Mouse (Mus musculus) thymus, adult 2 months (tissue): ENCODE data around the gene Ogn. TPM values are rescaled to one million over a fixed set of nuclear protein-coding genes. Genes with fewer than 3 reads are reported as not detected.

Experiments used
- DNase-seq: peaks from one replicate; pipeline ENCODE4 v3.0.0; 2021
- H3K27ac ChIP-seq: fragments of 200-500 bp; 2 replicates; pipeline ENCODE4 v1.5.1; 2012; ENCODE audit warnings: low read length, control low read depth; ENCODE audit not compliant: control insufficient read depth, insufficient read depth
- H3K27me3 ChIP-seq: fragments of 200-500 bp; 2 replicates; pipeline ENCODE4 v1.6.1; 2012; ENCODE audit warnings: mild to moderate bottlenecking, low read length, moderate library complexity, mixed read lengths; ENCODE audit not compliant: control insufficient read depth, insufficient read depth
- H3K36me3 ChIP-seq: fragments of 200-500 bp; 2 replicates; pipeline ENCODE4 v1.6.1; 2012; ENCODE audit warnings: mild to moderate bottlenecking, low read length, moderate library complexity; ENCODE audit not compliant: control insufficient read depth, insufficient read depth
- H3K4me1 ChIP-seq: fragments of 200-500 bp; replicated peaks from 2 replicates; pipeline ENCODE4 v1.6.1; 2012; ENCODE audit warnings: low read length; ENCODE audit not compliant: control insufficient read depth, insufficient read depth
- H3K4me3 ChIP-seq: fragments of 200-500 bp; 2 replicates; pipeline ENCODE4 v1.5.1; 2012; ENCODE audit warnings: mild to moderate bottlenecking, low read length, control low read depth, moderate library complexity; ENCODE audit not compliant: control insufficient read depth, insufficient read depth
- CTCF ChIP-seq: fragments of 200-500 bp; IDR thresholded peaks from 2 replicates; pipeline ENCODE4 v1.5.1; 2012; ENCODE audit warnings: mild to moderate bottlenecking, control low read depth, low read length, moderate library complexity, borderline replicate concordance; ENCODE audit not compliant: control insufficient read depth, poor library complexity, insufficient read depth; ENCODE audit errors: extremely low read depth
- POLR2A ChIP-seq: fragments of 200-500 bp; IDR thresholded peaks from 2 replicates; pipeline ENCODE4 v1.6.1; 2012; ENCODE audit warnings: mild to moderate bottlenecking, low read length, control low read depth, moderate library complexity; ENCODE audit not compliant: control insufficient read depth, poor library complexity, insufficient read depth; ENCODE audit errors: extremely low read depth
- WGBS: fragments of 180-500 bp; shearing (Covaris S2); methylation state at CpG from one replicate; pipeline ENCODE4 v1.1.7; 2018; 5-methylcytosine and 5-hydroxymethylcytosine counted together
- polyA plus RNA-seq: library from polyadenylated mRNA; depleted of rRNA; stranded (reverse); fragments of >200 nt; gene quantifications from 2 replicates; pipeline ENCODE4 v1.2.3, GENCODE M21; 2012

The Ogn gene
- polyA plus RNA-seq, 1 experiment, result 2.0 TPM

GRCm38 (mm10) chr13:49608589-49609322, 910 bp downstream of the Ogn start:
- WGBS, result 90% methylated on average over 4 of the region's 4 CpGs
- Histone ChIP-seq H3K4me1 (no peaks in the 10 kb centered on the region), H3K27ac (no peak overlapping the region), H3K36me3 (no peaks in the 10 kb centered on the region), H3K27me3 (no peaks in the 10 kb centered on the region), H3K4me3 (no peak overlapping the region)
- DNase-seq, result no peak
- no peak for TF ChIP-seq POLR2A
- no peak for TF ChIP-seq CTCF

GRCm38 (mm10) chr13:49617021-49617420, 9.2 kb downstream of the Ogn start:
- TF ChIP-seq CTCF (no peak), POLR2A (no peak)

DNA sequence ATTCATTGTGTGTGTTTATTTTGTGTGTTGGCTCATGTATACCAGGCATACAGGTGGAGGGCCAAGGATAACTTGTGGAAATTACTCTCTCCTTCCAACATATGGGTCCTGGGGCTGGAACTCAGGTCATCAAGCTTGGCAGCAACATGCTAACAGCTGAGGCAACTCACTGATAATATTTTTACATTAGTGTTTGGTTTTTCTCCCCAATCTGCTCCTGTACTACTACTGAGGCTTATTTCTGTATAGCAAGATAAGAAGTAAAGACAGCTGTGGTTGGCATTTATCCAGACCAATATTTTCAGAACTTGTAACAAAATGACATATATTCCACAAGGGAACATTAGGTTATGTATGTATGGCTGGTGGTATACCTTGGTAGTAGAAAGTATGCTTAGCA, 10.5 kb downstream of the Ogn start:
- H3K27me3 ChIP-seq, result no peaks in the 10 kb centered on the region
- H3K27ac ChIP-seq, result no peak overlapping the region
- no peak for TF ChIP-seq CTCF
- no peak for TF ChIP-seq POLR2A
- no peaks in the 10 kb centered on the region for H3K4me1 ChIP-seq
- no peak overlapping the region for H3K4me3 ChIP-seq
- H3K36me3 ChIP-seq, result no peaks in the 10 kb centered on the region
- no peak for DNase-seq

More at GRCm38 (mm10) chr13:49617021-49617420, 9.2 kb downstream of the Ogn start:
- H3K36me3 ChIP-seq, result no peaks in the 10 kb centered on the region
- H3K4me3 ChIP-seq, result no peak overlapping the region
- 96% methylated on average over 3 of the region's 3 CpGs for WGBS
- H3K27me3 ChIP-seq, result no peaks in the 10 kb centered on the region
- no peak overlapping the region for H3K27ac ChIP-seq
- no peak for DNase-seq
- H3K4me1 ChIP-seq, result no peaks in the 10 kb centered on the region

- 91% methylated on average over 1 of the region's 1 CpGs for WGBS
- no peak for DNase-seq
Observed at GRCm38 (mm10) chr13:49623216-49623615, 15.4 kb downstream of the Ogn start.

DNA sequence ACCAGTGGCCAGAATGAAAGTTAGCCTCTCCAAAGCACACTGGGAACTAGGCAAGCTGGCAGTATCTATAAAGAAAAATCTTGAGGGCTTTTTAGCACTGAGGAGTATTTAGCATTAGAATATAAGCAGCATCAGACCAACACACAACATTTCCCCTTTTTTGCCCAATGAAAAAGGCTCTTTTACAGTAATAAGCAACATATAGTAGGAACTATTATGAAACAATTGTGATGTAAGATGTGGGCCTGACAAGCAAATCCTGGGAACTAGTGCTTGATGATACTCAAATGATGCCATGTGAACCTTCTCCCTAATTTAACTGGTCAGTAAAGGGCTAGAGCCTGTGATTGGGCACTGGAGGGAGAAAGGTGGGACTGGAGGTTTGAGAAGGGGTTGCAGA, 20.3 kb downstream of the Ogn start:
- no peaks in the 10 kb centered on the region for H3K4me1 ChIP-seq
- no peak overlapping the region for H3K4me3 ChIP-seq
- H3K36me3 ChIP-seq, result no peaks in the 10 kb centered on the region
- no peaks in the 10 kb centered on the region for H3K27me3 ChIP-seq
- no peak for DNase-seq
- TF ChIP-seq POLR2A (no peak), CTCF (no peak)
- no peak overlapping the region for H3K27ac ChIP-seq

More at GRCm38 (mm10) chr13:49623216-49623615, 15.4 kb downstream of the Ogn start:
- Histone ChIP-seq H3K4me1 (no peaks in the 10 kb centered on the region), H3K36me3 (no peaks in the 10 kb centered on the region), H3K27ac (no peak overlapping the region), H3K4me3 (no peak overlapping the region), H3K27me3 (no peaks in the 10 kb centered on the region)
- TF ChIP-seq POLR2A (no peak), CTCF (no peak)

DNA sequence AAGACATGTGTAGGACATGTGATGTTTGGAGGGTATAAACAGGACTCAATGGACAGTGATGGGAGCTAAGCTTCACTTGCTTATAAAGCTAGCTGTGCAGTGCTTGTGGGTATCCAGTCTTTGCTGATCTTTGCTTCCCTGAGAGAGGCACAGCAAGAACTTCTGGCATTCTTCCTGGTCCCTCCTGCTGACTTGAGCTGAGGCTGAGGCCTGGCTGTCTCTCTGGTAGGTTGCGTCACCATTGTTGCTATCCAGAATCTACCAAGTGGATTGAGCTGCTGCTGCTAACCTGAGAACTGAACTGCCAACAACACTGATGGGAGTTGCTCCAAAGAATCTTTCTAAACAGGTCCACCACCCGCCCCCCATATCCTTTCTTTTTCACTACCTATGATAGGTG, 21.2 kb downstream of the Ogn start:
- no peaks in the 10 kb centered on the region for H3K4me1 ChIP-seq
- 100% methylated on average over 2 of the region's 2 CpGs for WGBS
- H3K4me3 ChIP-seq, result no peak overlapping the region
- DNase-seq, result no peak
- no peaks in the 10 kb centered on the region for H3K27me3 ChIP-seq
- no peak overlapping the region for H3K27ac ChIP-seq
- no peaks in the 10 kb centered on the region for H3K36me3 ChIP-seq
- TF ChIP-seq CTCF, result no peak
- TF ChIP-seq POLR2A, result no peak

DNA sequence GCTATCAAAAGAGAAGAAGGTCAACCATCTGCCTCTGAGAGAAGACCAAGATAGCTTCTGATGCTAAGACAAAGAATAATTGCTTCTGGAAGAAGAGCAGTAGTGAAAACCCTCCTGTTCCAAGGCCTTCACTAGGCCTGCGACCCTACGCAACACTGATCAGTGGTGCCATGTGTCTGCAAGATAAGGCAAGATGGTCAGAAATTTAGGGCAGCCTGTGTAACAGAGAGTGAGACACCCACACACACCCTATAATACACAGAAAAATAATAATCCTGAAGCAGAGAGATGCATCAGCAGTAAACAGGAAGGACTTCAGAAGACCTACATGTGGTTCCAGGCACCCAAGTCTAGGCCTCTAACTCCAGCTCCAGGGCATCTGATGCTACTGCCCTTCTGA, 32.1 kb downstream of the Ogn start:
- no peak for TF ChIP-seq POLR2A
- no peak for TF ChIP-seq CTCF
- Histone ChIP-seq H3K36me3 (no peaks in the 10 kb centered on the region; the same call in 1 of the 2 replicates), H3K4me1 (no peaks in the 10 kb centered on the region), H3K27me3 (no peaks in the 10 kb centered on the region), H3K4me3 (no peak overlapping the region), H3K27ac (no peak overlapping the region)
- no peak for DNase-seq
- WGBS, result 97% methylated on average over 2 of the region's 2 CpGs
